In the genomic region with DNA sequence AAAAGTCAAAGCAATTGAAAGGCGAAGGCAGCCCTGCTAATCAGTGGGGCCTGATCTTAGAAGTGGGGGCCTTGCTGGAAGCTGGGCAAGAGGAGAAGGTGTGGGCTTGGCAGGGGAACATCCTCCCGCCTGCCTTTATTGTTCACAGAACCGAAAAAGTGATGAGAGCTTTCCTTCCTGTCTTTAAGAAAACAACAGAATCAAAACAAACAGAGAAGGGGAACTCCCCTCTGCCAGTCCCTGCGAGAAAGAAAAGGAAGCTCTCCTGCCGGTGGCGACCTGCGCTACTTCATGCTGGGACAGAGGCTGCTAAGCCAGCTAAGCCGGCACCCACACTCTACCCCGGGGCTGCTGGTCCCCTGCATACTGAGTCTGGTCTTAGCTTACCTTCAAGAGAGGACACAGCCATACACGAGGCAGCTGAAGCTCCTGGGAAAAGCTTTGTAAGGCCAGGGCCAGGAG, we compare ENCODE assay signal across 9 mouse cellular contexts. TPM values are rescaled to one million over a fixed set of nuclear protein-coding genes. Genes with fewer than 3 reads are reported as not detected.
DNase-seq lines count a peak whose midpoint lies in the region; ATAC-seq and TF ChIP-seq lines count a peak whose summit lies in the region.
"Had no signal": no experiment of that assay in that cellular context is flagged by ENCODE, and none has a peak within 500 bp of the region (broad histone marks: within the 10 kb centered on the region; RNA-seq: fewer than 3 reads in every experiment).

No protein-coding gene starts in this region.

- 0 out of 2 replicates have a peak overlapping the region, but pooled peaks have one; percentile 0 for H3K9ac ChIP-seq in embryonic facial prominence, embryonic 11.5 days (replicated peaks; ENCODE audit: low read length)
- peak overlapping the region; percentile 26; the same call in 1 of the 2 replicates for H3K9ac ChIP-seq in intestine, postnatal 0 days (ENCODE audit: low read depth, low read length)
- no peak overlapping the region for H3K9ac ChIP-seq in lung, embryonic 15.5 days
- H3K9ac ChIP-seq in stomach, embryonic 16.5 days (ENCODE audit: low read length), result peak overlapping the region; percentile 60

- WGBS in embryonic facial prominence, embryonic 11.5 days, result 13% methylated on average over 10 of the region's 10 CpGs
- WGBS in intestine, postnatal 0 days, result 19% methylated on average over 10 of the region's 10 CpGs
- WGBS in lung, embryonic 15.5 days, result 20% methylated on average over 10 of the region's 10 CpGs
- 26% methylated on average over 10 of the region's 10 CpGs for WGBS in stomach, embryonic 16.5 days

- H3K27me3 ChIP-seq in embryonic facial prominence, embryonic 11.5 days (ENCODE audit: control insufficient read depth, insufficient read depth, low read length), result no peaks in the 10 kb centered on the region
- H3K27me3 ChIP-seq in intestine, postnatal 0 days (replicated peaks; ENCODE audit: control insufficient read depth, insufficient read depth, low read length), result no peaks in the 10 kb centered on the region
- H3K27me3 ChIP-seq in lung, embryonic 15.5 days, result no peaks in the 10 kb centered on the region
- no peaks in the 10 kb centered on the region for H3K27me3 ChIP-seq in stomach, embryonic 16.5 days (ENCODE audit: control insufficient read depth, insufficient read depth, low read length)

- H3K9me3 ChIP-seq in embryonic facial prominence, embryonic 11.5 days (replicated peaks; ENCODE audit: control insufficient read depth, low read length), result no peaks in the 10 kb centered on the region
- no peaks in the 10 kb centered on the region for H3K9me3 ChIP-seq in intestine, postnatal 0 days (ENCODE audit: control insufficient read depth)
- H3K9me3 ChIP-seq in lung, embryonic 15.5 days, result no peaks in the 10 kb centered on the region
- no peaks in the 10 kb centered on the region for H3K9me3 ChIP-seq in stomach, embryonic 16.5 days (replicated peaks; ENCODE audit: control insufficient read depth, low read length)

- H3K4me1 ChIP-seq in embryonic facial prominence, embryonic 11.5 days (ENCODE audit: control insufficient read depth, insufficient read depth, low read length), result peaks cover 8% of the 10 kb centered on the region; the same call in 1 of the 2 replicates
- H3K4me1 ChIP-seq in intestine, postnatal 0 days (replicated peaks; ENCODE audit: control insufficient read depth, insufficient read depth, low read length), result peaks cover 33% of the 10 kb centered on the region
- H3K4me1 ChIP-seq in lung, embryonic 15.5 days, result peaks cover 73% of the 10 kb centered on the region
- H3K4me1 ChIP-seq in stomach, embryonic 16.5 days (ENCODE audit: control insufficient read depth, insufficient read depth, low read length), result peaks cover 72% of the 10 kb centered on the region

- no peak for TF ChIP-seq CTCF in intestine, postnatal 0 days (IDR thresholded peaks at IDR 0.05; ENCODE audit: low read depth)

- no peak for ATAC-seq in embryonic facial prominence, embryonic 11.5 days (replicated peaks; ENCODE audit: insufficient number of reproducible peaks, low FRiP score, low TSS enrichment, low read depth)
- no peak for ATAC-seq in intestine, postnatal 0 days
- ATAC-seq in lung, embryonic 15.5 days (ENCODE audit: borderline replicate concordance, extremely low read depth, low FRiP score, low TSS enrichment), result no peak
- ATAC-seq in stomach, embryonic 16.5 days (ENCODE audit: insufficient read depth, low FRiP score), result no peak

- H3K4me2 ChIP-seq in embryonic facial prominence, embryonic 11.5 days (ENCODE audit: low read depth, low read length), result 0 out of 2 replicates have a peak overlapping the region, but pooled peaks have one; percentile 13
- H3K4me2 ChIP-seq in intestine, postnatal 0 days (replicated peaks; ENCODE audit: low read depth), result no peak overlapping the region
- H3K4me2 ChIP-seq in lung, embryonic 15.5 days, result no peak overlapping the region
- no peak overlapping the region for H3K4me2 ChIP-seq in stomach, embryonic 16.5 days (ENCODE audit: low read depth, low read length)

- H3K36me3 ChIP-seq in embryonic facial prominence, embryonic 11.5 days (replicated peaks; ENCODE audit: control insufficient read depth, insufficient read depth, low read depth, low read length), result no peaks in the 10 kb centered on the region
- no peaks in the 10 kb centered on the region for H3K36me3 ChIP-seq in intestine, postnatal 0 days (ENCODE audit: control insufficient read depth, insufficient read depth)
- H3K36me3 ChIP-seq in lung, embryonic 15.5 days, result no peaks in the 10 kb centered on the region
- no peaks in the 10 kb centered on the region for H3K36me3 ChIP-seq in stomach, embryonic 16.5 days (ENCODE audit: control insufficient read depth, insufficient read depth, low read length)

- no peak overlapping the region for H3K27ac ChIP-seq in embryonic facial prominence, embryonic 11.5 days (replicated peaks; ENCODE audit: low read depth, low read length)
- H3K27ac ChIP-seq in intestine, postnatal 0 days (ENCODE audit: low read depth, low read length), result peak overlapping the region; percentile 69
- H3K27ac ChIP-seq in lung, embryonic 15.5 days, result peak overlapping the region; percentile 74
- H3K27ac ChIP-seq in stomach, embryonic 16.5 days (ENCODE audit: low read length), result peak overlapping the region; percentile 84

- H3K4me3 ChIP-seq in embryonic facial prominence, embryonic 11.5 days (ENCODE audit: low read depth, low read length), result no peak overlapping the region
- H3K4me3 ChIP-seq in intestine, postnatal 0 days (ENCODE audit: low read depth, low read length), result no peak overlapping the region
- no peak overlapping the region for H3K4me3 ChIP-seq in lung, embryonic 15.5 days
- no peak overlapping the region for H3K4me3 ChIP-seq in stomach, embryonic 16.5 days (replicated peaks; ENCODE audit: low read length)
- H3K4me3 ChIP-seq: myocyte had no signal

- DNase-seq in layer of hippocampus, adult 9-11 months, result peak; percentile 29
- DNase-seq in layer of hippocampus, adult 9-10 months (ENCODE audit: low spot score), result no peak
- no peak for DNase-seq in embryonic facial prominence, embryonic 11.5 days (ENCODE audit: low spot score)
- no peak for DNase-seq in Muller cell, postnatal 12 days (ENCODE audit: inconsistent ontology term)
- no peak for DNase-seq in retina, postnatal 1 day

RNA-seq across cellular contexts. Expression of gene Zfp36l2, which starts 41.9 kb away (rescaled TPM):
- 22.8 and 23.5 TPM in 2 replicates for polyA plus RNA-seq in embryonic facial prominence, embryonic 11.5 days (2014; fragmentation: Nextera tagmentation; extraction: Ambion mirVana)
- 29.6 and 32.0 TPM in 2 replicates for polyA plus RNA-seq in intestine, postnatal 0 days (2015; fragmentation: Nextera tagmentation; extraction: Ambion mirVana)
- polyA plus RNA-seq in lung, embryonic 15.5 days (2015; fragmentation: Nextera tagmentation; extraction: Ambion mirVana), result 14.8 and 15.9 TPM in 2 replicates
- 12.7 and 14.5 TPM in 2 replicates for polyA plus RNA-seq in stomach, embryonic 16.5 days (2015; fragmentation: Nextera tagmentation; extraction: Ambion mirVana)
